Mouse (Mus musculus) activated CD4-positive, CD25-positive, alpha-beta regulatory T cell, adult 4 months (primary cell): Measurements from ENCODE around the gene Arl6. TPM values are rescaled to one million over a fixed set of nuclear protein-coding genes. Genes with fewer than 3 reads are reported as not detected.
A peak's percentile ranks its signal among the peaks of the same experiment; 100 is the strongest.

ENCODE experiments used
- ATAC-seq: one replicate; pipeline ENCODE4 v1.8.0; 2017
- polyA plus RNA-seq, 2 experiments: library from polyadenylated mRNA; unstranded; fragments of 100-300 nt; shearing (Covaris generic); gene quantifications; one replicate each; pipeline ENCODE4 v1.2.1; 2017

The Arl6 gene
- polyA plus RNA-seq, result 1 to 10 TPM; 2.7 to 3.2 TPM

GRCm38 (mm10) chr16:59639102-59639691, at the start of gene Arl6:
Arl6 (minus strand) TSS chr16:59639391.
- peak; percentile 96 for ATAC-seq

GRCm38 (mm10) chr16:59685135-59685534, 45.9 kb upstream of the Arl6 start:
- ATAC-seq, result no peak

- ATAC-seq, result peak; percentile 46
Observed at GRCm38 (mm10) chr16:59683434-59683833, 44.2 kb upstream of the Arl6 start.

GRCm38 (mm10) chr16:59682216-59682891, 43.2 kb upstream of the Arl6 start:
- ATAC-seq, result no peak

- no peak for ATAC-seq
Observed at GRCm38 (mm10) chr16:59666938-59667337, 27.7 kb upstream of the Arl6 start.

GRCm38 (mm10) chr16:59643766-59644165, 4.6 kb upstream of the Arl6 start:
- no peak for ATAC-seq

GRCm38 (mm10) chr16:59639985-59640384, 794 bp upstream of the Arl6 start:
- ATAC-seq, result no peak

GRCm38 (mm10) chr16:59634598-59634997, 4.6 kb downstream of the Arl6 start:
- ATAC-seq, result no peak

GRCm38 (mm10) chr16:59621554-59621953, 17.6 kb downstream of the Arl6 start:
- no peak for ATAC-seq

- ATAC-seq, result peak; percentile 84
Observed at GRCm38 (mm10) chr16:59617167-59617566, 22.0 kb downstream of the Arl6 start.

GRCm38 (mm10) chr16:59615675-59616074, 23.5 kb downstream of the Arl6 start:
- ATAC-seq, result no peak

GRCm38 (mm10) chr16:59610750-59611149, 28.4 kb downstream of the Arl6 start:
- ATAC-seq, result no peak

- no peak for ATAC-seq
Observed at GRCm38 (mm10) chr16:59604078-59604781, 35.0 kb downstream of the Arl6 start.

GRCm38 (mm10) chr16:59600311-59601251, 38.6 kb downstream of the Arl6 start, which contains the start of gene Crybg3:
Crybg3 (minus strand) TSS chr16:59600979.
- peak; percentile 66 for ATAC-seq

GRCm38 (mm10) chr16:59599411-59600265, 39.6 kb downstream of the Arl6 start:
- no peak for ATAC-seq

GRCm38 (mm10) chr16:59598997-59599396, 40.2 kb downstream of the Arl6 start:
- no peak for ATAC-seq

GRCm38 (mm10) chr16:59597256-59597655, 41.9 kb downstream of the Arl6 start:
- ATAC-seq, result no peak

- no peak for ATAC-seq
Observed at GRCm38 (mm10) chr16:59594714-59595113, 44.5 kb downstream of the Arl6 start.

GRCm38 (mm10) chr16:59590790-59591189, 48.4 kb downstream of the Arl6 start:
- no peak for ATAC-seq

GRCm38 (mm10) chr16:59588351-59589025, 50.7 kb downstream of the Arl6 start:
- no peak for ATAC-seq

GRCm38 (mm10) chr16:59587816-59588215, 51.4 kb downstream of the Arl6 start:
- no peak for ATAC-seq
